Mouse (Mus musculus) yolk sac, embryonic 10.5 days (tissue): Measurements from ENCODE around the gene Spata4.
A peak's percentile ranks its signal among the peaks of the same experiment; 100 is the strongest.
"Not testable (repeated sequence)": the region's sequence is repeated elsewhere in the genome, so short reads cannot be mapped to it uniquely, and the experiment has no call there.

Experiments
- DNase-seq: peaks from one replicate; pipeline ENCODE4 v3.0.0-alpha.2; 2017; ENCODE audit warnings: low spot score

The Spata4 gene

GRCm38 (mm10) chr8:54600671-54601251, at the start of gene Spata4:
Gene Spata4 (plus strand): TSS chr8:54600781.
- peak; percentile 38 for DNase-seq

- no peak for DNase-seq
These were observed 45.7 kb upstream of the Spata4 start for GRCm38 (mm10) chr8:54554921-54555320.

GRCm38 (mm10) chr8:54562137-54562536, 38.4 kb upstream of the Spata4 start:
- no peak for DNase-seq

GRCm38 (mm10) chr8:54565181-54565580, 35.4 kb upstream of the Spata4 start:
- DNase-seq: no peak

GRCm38 (mm10) chr8:54565603-54566260, 34.8 kb upstream of the Spata4 start:
- no peak for DNase-seq

GRCm38 (mm10) chr8:54567168-54567567, 33.4 kb upstream of the Spata4 start:
- no peak for DNase-seq

GRCm38 (mm10) chr8:54570618-54571609, 29.7 kb upstream of the Spata4 start:
- no peak for DNase-seq

- no peak for DNase-seq
These were observed 19.1 kb upstream of the Spata4 start for GRCm38 (mm10) chr8:54581436-54581835.

GRCm38 (mm10) chr8:54582886-54583285, 17.7 kb upstream of the Spata4 start:
- DNase-seq: no peak

- no peak for DNase-seq
These were observed 5.9 kb upstream of the Spata4 start for GRCm38 (mm10) chr8:54594634-54595033.

- no peak for DNase-seq
These were observed 4.5 kb upstream of the Spata4 start for GRCm38 (mm10) chr8:54596051-54596450.

GRCm38 (mm10) chr8:54596940-54597339, 3.6 kb upstream of the Spata4 start:
- DNase-seq: no peak

- DNase-seq: no peak
These were observed 3.2 kb upstream of the Spata4 start for GRCm38 (mm10) chr8:54597386-54597785.

GRCm38 (mm10) chr8:54603440-54603839, 2.9 kb downstream of the Spata4 start:
- no peak for DNase-seq

- no peak for DNase-seq
These were observed 8.8 kb downstream of the Spata4 start for GRCm38 (mm10) chr8:54609336-54609735.

- no peak for DNase-seq
These were observed 9.7 kb downstream of the Spata4 start for GRCm38 (mm10) chr8:54610238-54610637.

GRCm38 (mm10) chr8:54616710-54617109, 16.1 kb downstream of the Spata4 start:
- not testable (repeated sequence) for DNase-seq

GRCm38 (mm10) chr8:54638634-54639033, 38.1 kb downstream of the Spata4 start:
- DNase-seq: no peak
